Mouse (Mus musculus): ENCODE measurements around the gene Fam181a.

DNA sequence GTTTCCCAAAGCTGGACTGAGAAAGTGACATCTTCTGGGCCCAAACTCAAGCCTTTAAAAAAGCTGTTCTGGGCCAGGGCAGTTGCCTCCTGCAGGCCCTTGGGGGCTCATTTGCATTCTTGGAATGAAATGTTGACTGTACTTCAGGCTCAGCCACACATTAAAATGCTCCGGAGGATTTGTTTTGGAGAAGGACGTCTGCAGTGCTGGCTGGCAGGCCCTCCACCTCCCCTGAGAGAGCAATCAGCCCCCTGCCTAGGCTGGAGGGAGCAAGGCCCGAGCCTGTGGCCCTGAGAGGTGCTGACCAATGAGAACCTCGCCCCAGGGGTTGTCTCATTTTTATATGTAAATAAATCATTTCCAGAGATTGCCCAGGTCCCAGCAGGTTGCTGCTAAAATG is 14.5 kb upstream of the Fam181a start:
- TF ChIP-seq EP300 (IDR thresholded peaks at IDR 0.05; ENCODE audit: insufficient read depth, low read depth, low read length) (no peak), POLR2A (IDR thresholded peaks at IDR 0.05; ENCODE audit: insufficient read depth, low read length) (no peak), CTCF (IDR thresholded peaks at IDR 0.05; ENCODE audit: low read depth, low read length) (no peak)
